Mouse (Mus musculus) bone marrow macrophage, adult 2 months (primary cell): ENCODE measurements around the gene Igf2bp3. TPM values are rescaled to one million over a fixed set of nuclear protein-coding genes. Genes with fewer than 3 reads are reported as not detected.

Source experiments
- H3K27ac ChIP-seq: 2 replicates; pipeline ENCODE4 v1.5.1; 2012; ENCODE audit warnings: low read depth, low read length; ENCODE audit not compliant: insufficient read depth
- H3K4me1 ChIP-seq: 2 replicates; pipeline ENCODE4 v1.6.1; 2012; ENCODE audit warnings: low read length; ENCODE audit not compliant: control insufficient read depth, insufficient read depth
- H3K4me3 ChIP-seq: 2 replicates; pipeline ENCODE4 v1.5.1; 2012; ENCODE audit warnings: mild to moderate bottlenecking, low read length, moderate library complexity; ENCODE audit not compliant: insufficient read depth
- CTCF ChIP-seq: IDR thresholded peaks from 2 replicates; pipeline ENCODE4 v1.5.1; 2012; ENCODE audit warnings: low read depth, mild to moderate bottlenecking, low read length, moderate library complexity
- POLR2A ChIP-seq: IDR thresholded peaks from 2 replicates; pipeline ENCODE4 v1.6.1; 2012; ENCODE audit warnings: mild to moderate bottlenecking, low read depth, low read length, borderline replicate concordance
- polyA plus RNA-seq: library from polyadenylated mRNA; stranded (reverse); fragments of >200 nt; gene quantifications from 2 replicates; pipeline ENCODE4 v1.2.4, GENCODE M21; 2012; ENCODE audit not compliant: missing spikeins, insufficient read depth, insufficient read length

Igf2bp3 gene
- polyA plus RNA-seq, 1 experiment, result 0.79 TPM

DNA sequence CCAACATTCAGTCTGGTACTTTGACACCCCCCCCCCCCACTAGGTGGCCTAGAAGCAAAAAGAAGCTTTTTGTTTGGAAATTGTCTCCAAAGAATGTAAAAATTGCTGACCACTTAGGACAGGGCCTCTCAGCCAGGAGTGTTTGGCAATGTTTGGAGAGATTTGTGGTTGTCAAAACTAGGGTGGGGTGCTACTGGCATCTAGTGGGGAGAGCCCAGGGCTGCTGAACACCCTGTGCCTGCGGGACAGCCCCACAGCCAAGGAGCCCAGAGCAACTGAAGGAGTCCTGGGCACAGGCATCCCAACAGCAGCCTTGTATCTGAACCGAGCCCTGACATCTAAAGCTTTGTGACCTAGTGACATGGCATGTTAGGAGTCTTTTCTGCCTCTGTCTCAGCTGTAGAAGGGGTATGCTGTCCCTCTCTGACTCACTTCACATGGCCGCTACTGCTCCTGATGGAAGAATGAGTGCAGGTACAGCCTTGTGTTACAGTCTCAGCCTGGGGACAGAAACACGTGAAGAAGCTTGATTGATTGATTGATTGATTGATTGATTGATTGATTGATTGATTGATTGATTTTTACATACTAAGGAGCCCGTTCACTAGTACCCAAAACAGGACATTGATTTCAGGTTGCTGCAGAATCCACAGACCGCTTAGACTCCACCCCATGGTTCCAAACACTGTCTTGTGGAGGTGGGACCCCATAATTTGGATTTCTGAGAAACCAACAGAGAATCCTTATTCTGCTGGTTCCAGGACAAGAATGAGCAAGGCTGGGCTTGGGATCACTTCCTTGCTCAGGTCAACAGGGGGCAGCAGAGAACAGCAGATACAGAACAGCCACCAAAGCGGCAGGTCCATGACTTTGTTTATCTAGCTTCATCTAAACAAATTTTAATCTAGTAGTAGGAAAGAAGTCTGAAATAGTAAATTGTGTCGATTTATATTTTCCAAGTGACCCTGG, 157.4 kb downstream of the Igf2bp3 start:
- Histone ChIP-seq H3K4me1 (no peaks in the 10 kb centered on the region), H3K4me3 (no peak overlapping the region), H3K27ac (no peak overlapping the region)
- TF ChIP-seq CTCF, result peak; percentile 42; the same call in 1 of the 2 replicates
- no peak for TF ChIP-seq POLR2A

DNA sequence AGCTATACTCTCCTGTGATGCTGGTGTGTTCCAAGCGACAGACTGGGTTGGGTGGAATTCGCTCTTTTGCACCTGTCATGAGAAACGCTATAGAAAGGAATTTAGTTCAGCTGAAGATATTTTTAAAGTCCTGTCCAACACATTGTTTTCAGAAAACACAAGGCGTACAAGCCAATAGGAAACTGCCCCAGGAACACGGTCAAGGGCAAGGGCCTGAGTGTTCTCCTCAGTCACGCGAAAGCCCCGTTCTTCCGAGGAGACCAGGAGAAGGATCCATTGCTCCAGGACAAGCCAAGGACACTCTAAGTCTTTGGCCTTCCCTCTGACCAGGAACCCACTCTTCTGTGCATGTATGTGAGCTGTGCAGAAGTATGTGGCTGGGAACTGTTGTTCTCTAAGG, 158.7 kb downstream of the Igf2bp3 start:
- H3K4me3 ChIP-seq, result no peak overlapping the region
- H3K4me1 ChIP-seq, result no peaks in the 10 kb centered on the region
- TF ChIP-seq CTCF (no peak), POLR2A (no peak)
- no peak overlapping the region for H3K27ac ChIP-seq

DNA sequence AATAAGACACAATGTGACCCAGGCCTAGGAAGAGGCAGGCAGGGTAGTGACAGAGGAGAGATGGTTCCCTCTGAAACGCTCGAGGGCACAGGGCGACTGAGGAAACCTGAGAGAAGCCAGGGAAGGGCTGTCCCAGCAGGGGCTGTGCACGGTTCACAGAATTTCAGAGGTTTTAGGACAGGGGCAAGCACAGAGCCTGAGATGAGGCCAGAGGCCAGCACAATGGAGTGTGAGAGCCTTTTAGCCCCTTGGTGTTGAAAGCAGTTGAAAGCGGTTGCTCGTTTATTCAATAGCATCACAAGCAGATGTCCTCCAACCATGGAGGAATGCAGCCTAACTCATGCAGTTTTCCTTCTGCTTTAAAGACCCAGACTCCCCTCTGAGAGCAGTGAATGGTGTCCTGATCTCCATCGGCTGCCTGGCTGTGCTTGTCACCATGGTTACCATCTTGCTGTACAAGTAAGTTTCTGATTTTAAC, 159.5 kb downstream of the Igf2bp3 start:
- no peak overlapping the region for H3K27ac ChIP-seq
- H3K4me3 ChIP-seq, result no peak overlapping the region
- H3K4me1 ChIP-seq, result no peaks in the 10 kb centered on the region
- no peak for TF ChIP-seq POLR2A
- TF ChIP-seq CTCF, result no peak

DNA sequence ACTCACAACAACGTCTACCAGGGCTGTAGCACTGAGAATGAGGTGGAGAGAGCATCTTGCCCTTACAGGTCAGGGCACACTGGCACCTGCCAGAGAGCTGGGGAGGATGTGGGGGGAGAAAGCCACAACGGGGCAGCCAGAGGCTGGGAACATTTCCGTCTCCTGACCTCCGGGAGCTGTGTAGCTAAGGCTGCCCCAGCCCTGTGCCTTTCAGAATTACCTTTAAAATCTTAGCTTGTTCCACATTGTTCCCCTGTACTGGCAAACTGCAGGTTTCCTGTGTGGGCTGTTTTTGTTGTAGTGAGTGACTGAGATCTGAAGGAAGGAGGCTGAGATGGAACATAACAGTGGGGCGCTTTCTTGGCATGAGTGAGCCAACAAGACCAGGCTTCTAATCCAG, 162.6 kb downstream of the Igf2bp3 start:
- H3K27ac ChIP-seq, result 0 out of 2 replicates have a peak overlapping the region, but pooled peaks have one; percentile 8
- 0 out of 2 replicates have a peak, but pooled peaks cover under 1% of the 10 kb centered on the region for H3K4me1 ChIP-seq
- TF ChIP-seq CTCF (no peak), POLR2A (no peak)

DNA sequence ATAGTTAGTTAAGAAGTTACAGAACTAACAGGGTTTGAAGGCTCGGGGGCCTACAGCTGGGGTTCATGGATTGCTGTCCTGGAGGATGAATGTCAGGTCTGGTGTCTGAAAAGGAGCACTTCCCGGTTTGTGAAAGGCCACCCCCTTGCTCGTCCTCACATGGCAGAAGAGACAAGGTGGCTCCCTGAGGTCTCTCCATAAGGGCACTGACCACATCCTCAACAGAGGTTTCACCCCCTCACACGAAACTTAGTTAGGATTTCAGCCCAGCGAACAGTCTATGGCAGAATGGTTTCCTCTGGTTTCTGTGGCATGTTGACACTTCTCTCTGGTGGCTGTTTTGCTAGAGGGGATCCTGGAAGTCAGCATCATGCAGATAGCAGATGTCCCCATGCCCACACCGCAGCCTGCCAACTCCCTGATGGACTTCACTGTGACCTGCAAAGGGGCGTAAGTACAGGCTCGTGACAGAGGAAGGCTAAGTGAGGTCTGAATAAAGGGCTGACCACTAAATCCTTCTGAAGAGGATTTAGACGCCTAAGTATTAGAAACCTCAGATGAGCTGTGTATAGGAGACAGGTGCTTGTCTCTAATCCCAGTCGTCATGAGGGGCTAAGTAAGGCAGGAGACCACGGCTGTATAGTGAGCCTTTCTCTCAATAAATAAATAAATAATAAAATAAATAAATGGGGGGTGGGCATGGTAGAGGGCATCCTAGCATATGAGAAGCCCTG, 163.9 kb downstream of the Igf2bp3 start:
- TF ChIP-seq CTCF (no peak), POLR2A (no peak)
- H3K4me1 ChIP-seq, result peaks cover 6% of the 10 kb centered on the region; the same call in 1 of the 2 replicates
- 0 out of 2 replicates have a peak overlapping the region, but pooled peaks have one; percentile 2 for H3K27ac ChIP-seq
- no peak overlapping the region for H3K4me3 ChIP-seq

More for the DNA sequence above, 162.6 kb downstream of the Igf2bp3 start:
- no peak overlapping the region for H3K4me3 ChIP-seq

DNA sequence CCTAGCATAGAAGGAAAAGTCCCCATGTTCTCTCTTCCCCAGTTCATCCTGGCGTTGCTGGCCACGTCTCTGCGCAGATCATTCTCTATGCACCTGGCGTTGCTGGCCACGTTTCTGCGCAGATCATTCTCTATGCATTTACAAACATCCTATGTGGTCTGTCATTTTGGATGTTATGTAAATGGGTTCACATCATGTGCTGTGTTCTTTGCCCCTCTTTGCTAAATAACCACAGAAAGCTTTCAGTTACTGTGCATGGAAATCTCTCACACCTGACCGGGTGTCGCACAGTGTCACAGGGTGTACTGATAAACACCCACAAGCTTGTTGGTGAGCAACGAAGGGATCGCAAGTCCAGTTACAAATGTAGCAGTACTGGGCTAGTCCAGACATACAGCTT, 166.4 kb downstream of the Igf2bp3 start:
- no peak overlapping the region for H3K4me3 ChIP-seq
- H3K27ac ChIP-seq, result no peak overlapping the region
- H3K4me1 ChIP-seq, result peaks cover 6% of the 10 kb centered on the region; the same call in 1 of the 2 replicates
- TF ChIP-seq POLR2A, result no peak
- no peak for TF ChIP-seq CTCF

DNA sequence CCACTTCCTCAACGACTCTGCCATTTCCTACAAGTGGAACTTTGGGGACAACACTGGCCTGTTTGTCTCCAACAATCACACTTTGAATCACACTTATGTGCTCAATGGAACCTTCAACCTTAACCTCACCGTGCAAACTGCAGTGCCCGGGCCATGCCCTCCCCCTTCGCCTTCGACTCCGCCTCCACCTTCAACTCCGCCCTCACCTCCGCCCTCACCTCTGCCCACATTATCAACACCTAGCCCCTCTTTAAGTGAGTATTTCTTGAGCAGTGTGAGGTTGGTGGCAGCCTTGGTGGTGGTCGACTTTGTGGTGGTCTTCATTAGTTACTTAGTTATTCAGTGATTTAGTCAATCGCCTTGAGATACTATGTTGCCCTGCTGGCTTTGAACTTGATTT, 166.9 kb downstream of the Igf2bp3 start:
- H3K4me1 ChIP-seq, result peaks cover 6% of the 10 kb centered on the region
- TF ChIP-seq POLR2A (no peak), CTCF (no peak)
- no peak overlapping the region for H3K4me3 ChIP-seq
- 0 out of 2 replicates have a peak overlapping the region, but pooled peaks have one; percentile 0 for H3K27ac ChIP-seq

DNA sequence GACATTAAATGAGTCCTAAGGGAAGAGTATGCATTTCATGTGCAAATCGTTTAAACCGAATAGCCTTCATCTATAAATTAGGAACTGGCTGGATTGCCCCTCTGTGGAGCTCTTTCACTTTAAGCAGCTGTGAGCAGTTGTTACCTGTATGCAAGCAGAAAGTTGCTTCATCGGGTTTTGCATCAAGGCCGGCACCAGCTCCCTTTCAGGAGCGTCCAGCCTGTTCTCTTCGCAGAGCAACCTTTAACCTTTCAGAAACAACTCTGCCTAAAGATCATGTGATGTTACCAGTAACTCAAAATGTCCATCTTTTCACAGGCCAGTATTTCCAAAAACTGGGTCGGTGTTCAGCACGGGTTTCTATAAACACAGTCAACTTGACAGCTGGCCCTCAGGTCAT, 167.8 kb downstream of the Igf2bp3 start:
- Histone ChIP-seq H3K4me3 (no peak overlapping the region), H3K4me1 (peaks cover 6% of the 10 kb centered on the region), H3K27ac (no peak overlapping the region)
- no peak for TF ChIP-seq POLR2A
- TF ChIP-seq CTCF, result no peak

DNA sequence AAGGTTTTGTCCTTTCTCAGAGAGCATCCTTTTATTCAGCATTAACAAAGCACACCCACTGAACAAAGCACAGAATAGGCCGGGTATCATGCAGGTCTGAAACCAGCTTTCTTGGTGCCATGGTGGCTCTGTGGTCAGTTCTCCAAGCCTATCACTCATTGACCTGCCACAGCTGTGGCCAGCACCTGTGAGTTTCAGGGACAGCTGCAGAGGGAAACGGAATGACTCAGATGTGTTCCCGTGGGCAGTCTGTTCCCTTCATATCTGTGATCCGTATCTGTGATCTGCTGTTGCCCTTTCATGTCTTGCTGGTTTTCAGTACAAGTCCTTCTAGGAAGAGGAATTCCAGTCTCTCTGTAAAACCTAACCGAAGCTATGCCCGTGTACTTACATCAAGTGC, 168.3 kb downstream of the Igf2bp3 start:
- peaks cover 6% of the 10 kb centered on the region for H3K4me1 ChIP-seq
- peak overlapping the region; percentile 3; the same call in 1 of the 2 replicates for H3K27ac ChIP-seq
- H3K4me3 ChIP-seq, result no peak overlapping the region
- no peak for TF ChIP-seq POLR2A
- no peak for TF ChIP-seq CTCF
